Mouse (Mus musculus): ENCODE results near the gene Psmc3ip.
A peak's percentile ranks its signal among the peaks of the same experiment; 100 is the strongest.

Gene Psmc3ip

DNA sequence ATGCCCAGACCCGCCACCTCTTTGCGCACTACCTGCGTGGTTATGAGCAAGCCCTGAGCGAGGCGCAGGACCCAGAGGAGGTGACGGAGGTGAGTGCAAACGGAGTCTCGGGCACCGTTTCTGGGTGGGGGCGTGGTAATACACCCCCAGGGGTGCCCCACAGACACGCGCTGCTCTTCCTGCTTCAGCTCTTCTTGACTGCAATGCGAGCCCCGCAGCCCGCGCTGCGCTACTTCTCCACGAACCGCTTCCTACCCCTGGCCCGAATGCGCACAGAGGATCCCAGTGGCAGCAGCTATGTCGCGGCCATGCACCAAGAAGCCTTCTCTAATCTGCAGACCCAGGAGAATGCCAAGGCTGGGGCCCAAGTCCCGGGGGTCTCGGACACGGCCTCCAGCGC, 15.5 kb downstream of the Psmc3ip start:
- DNase-seq (ENCODE audit: extremely low spot score, low read depth, low spot score), result no peak

- no peak for DNase-seq (ENCODE audit: extremely low spot score, low read depth, low spot score)
These were observed 17.1 kb downstream of the Psmc3ip start, which contains the start of gene Hsd17b1 for GRCm38 (mm10) chr11:101078121-101078520. Hsd17b1 (plus strand) TSS chr11:101078411.

DNA sequence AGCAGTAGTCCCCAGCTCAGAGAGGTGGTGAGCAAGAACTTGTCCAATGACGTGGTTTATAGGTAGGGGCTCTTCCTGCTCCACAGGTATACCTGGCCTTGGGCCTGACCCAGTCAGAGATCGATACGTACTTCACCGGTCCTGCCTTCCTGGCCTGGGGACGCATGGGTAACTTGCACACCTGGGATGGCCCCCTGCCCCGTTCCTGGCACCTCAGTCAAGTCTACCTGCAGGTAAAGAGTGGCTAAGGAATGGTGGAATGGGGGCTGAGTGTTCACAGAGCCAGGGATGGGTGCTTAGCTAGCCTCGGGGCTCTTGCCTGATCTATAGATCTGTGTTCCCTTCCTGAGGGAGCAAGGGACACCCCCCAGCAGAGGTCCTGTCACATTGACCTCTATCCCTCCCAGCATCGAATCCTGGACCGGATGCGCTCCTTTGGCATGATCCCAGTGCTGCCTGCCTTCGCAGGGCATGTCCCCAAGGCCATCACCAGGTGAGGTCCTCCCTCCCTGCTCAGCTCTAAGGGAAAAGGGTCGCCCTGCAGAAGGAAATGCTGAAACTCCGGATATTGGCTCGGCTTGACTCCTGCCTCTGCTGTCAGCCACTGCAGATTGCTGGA, 23.3 kb downstream of the Psmc3ip start:
- no peak for DNase-seq (ENCODE audit: extremely low spot score, low read depth, low spot score)

- DNase-seq (ENCODE audit: extremely low spot score, low read depth, low spot score), result no peak
These were observed 24.2 kb downstream of the Psmc3ip start for GRCm38 (mm10) chr11:101070987-101071386.

GRCm38 (mm10) chr11:101070189-101070527, 25.1 kb downstream of the Psmc3ip start:
- no peak for DNase-seq (ENCODE audit: extremely low spot score, low read depth, low spot score)

DNA sequence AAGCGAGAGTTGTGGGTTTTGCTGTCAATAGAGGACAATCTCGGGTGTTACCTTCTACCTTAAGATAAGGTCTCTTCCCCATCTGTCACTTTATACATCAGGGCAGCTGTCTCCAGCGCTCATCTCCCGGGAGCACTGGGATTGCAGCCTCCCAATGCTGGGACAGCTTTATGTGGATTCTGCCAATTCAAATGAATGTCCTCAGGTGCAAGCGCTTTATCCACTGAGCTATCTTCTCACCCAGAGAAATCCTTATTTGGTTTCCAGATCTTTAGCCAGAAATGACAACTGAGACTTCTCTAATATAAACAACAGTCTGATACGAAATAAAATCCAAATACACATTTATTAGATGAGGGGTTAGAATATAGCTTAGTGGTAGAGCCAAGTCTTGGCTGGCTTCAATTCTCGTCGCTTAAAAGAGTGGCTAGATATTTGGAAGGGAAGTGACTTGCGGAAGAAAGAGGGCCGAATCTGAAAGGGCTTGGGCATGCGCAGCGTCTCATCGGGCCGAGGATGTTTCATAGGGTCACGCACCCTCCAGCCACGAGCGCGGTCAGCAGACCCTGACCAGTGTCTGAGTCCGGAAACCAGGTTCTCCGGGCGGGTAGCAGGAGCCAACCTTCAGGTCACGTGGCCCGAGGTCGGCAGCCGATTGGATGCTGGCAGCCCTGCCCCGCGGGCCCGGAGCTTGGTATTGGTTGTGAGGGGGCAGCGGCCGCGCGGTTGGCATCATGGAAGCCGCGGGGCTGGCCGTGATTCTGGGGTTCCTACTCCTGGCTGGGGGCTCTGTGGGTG, 25.6 kb downstream of the Psmc3ip start, which contains the start of gene Naglu:
Gene Naglu (plus strand): TSS at position 622 of the 798 bp plus-strand sequence.
- no peak for DNase-seq (ENCODE audit: extremely low spot score, low read depth, low spot score)

- DNase-seq (ENCODE audit: extremely low spot score, low read depth, low spot score), result peak; percentile 69
These were observed 28.5 kb downstream of the Psmc3ip start for GRCm38 (mm10) chr11:101066549-101067412.

DNA sequence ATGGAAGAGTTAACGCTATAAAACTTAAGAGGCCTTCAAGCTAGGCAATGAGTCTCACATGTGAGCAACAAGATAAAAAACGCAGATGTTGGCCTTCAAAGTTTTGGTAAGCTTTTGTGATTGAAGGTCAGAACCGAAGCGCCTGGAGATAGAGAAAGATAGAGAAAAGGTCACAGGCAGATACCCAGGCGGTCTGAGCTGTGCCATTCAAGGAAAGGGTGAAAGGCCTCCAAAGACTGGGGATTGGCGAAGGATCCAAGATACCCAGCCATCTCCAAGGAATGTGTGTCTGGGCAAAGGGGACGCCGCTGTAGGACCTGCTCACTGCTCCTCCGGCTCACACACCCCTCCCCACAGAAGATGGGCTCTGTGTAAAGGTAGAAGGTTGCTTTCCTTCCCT, 30.2 kb downstream of the Psmc3ip start:
- no peak for DNase-seq (ENCODE audit: extremely low spot score, low read depth, low spot score)

- DNase-seq (ENCODE audit: extremely low spot score, low read depth, low spot score), result no peak
These were observed 30.8 kb downstream of the Psmc3ip start for GRCm38 (mm10) chr11:101064462-101064861.

GRCm38 (mm10) chr11:101063676-101064327, 31.4 kb downstream of the Psmc3ip start:
- no peak for DNase-seq (ENCODE audit: extremely low spot score, low read depth, low spot score)

DNA sequence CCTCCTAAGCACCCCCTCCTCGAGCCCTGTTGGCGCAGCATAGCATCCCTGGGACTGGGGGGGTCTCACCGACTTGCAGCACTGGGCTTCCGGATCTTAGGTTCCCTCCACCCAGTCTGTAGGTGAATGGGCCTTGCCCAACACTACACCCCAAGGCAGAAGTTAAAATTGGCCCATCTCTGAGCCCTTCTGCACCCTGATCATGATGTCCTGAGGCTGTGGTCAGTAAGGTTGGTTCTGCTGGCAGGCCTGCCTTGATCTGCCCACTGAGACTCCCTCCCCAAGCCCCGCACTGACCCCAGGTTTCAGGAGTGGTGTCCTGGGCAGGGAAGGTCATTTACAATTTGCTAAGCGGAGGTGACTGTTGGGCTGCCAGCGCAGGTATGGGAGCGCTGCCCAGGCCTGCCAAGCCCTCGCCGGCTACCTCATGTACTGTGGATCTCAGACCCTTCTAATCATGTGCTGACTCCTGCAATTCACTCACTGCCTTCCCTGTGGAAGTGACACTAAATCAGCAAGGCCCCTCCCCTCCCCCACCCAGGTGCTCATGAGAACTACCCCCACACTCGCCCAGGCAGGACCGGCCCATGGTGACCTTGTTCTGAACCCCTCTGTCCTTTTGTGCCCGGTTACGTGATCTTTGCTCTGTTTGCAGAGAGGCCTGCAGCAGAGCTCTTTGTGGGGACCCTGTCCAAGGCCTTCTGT, 32.1 kb downstream of the Psmc3ip start:
- no peak for DNase-seq (ENCODE audit: extremely low spot score, low read depth, low spot score)

DNA sequence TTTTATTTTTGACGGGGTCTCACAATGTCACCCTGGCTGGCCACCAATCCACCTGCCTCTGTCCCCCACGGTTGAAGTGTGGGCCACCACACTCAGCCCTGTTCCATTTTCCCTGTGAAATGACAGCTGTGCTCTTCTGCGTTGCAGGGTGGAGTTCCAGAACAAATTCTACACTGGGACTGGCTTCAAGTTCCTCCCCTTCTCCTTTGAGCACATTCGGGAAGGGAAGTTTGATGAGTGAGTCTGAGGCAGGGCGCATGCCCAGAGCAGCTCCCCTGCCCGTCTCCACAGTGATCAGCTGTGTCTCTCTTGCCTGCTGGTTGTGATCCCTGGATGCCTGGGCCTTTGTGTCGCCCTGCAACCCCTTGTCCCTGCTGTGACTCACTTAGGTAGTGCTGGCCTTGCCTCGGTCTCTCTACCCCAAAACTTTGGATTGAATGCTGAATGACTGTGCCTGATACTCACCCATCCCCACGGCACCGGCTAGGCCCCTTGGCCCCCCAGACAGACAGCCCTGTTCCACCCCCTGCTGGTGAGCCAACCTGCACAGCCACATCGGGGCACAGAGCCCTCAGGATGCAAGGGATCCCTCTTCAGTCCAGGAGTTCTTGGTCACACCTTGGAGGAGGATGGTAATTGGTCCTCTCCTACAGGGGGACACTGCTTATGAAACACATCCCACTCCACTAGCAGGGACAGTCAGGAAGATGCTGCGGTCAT, 32.9 kb downstream of the Psmc3ip start:
- DNase-seq (ENCODE audit: extremely low spot score, low read depth, low spot score), result no peak

- no peak for DNase-seq (ENCODE audit: extremely low spot score, low read depth, low spot score)
These were observed 34.2 kb downstream of the Psmc3ip start for GRCm38 (mm10) chr11:101061049-101061448.

DNA sequence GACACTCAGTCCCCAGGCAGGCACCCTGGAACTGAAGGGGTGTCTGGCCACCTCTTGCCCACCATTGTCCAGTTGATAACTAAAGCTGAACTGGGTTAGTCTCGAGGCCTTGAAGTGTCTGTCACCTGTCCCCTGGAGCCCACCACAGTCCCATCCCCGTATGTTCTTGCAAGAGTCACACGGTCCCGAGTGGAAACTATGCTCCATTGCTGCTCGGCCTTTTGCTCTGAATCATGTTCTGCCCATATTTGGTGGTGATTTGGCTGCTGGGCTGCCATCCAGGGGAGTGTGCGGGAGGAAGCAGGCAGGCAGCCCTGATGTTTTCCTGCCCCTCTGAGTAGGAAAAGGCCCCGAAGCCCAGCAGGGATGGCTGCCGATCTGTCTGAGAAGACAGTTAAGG, 35.1 kb downstream of the Psmc3ip start:
- DNase-seq (ENCODE audit: extremely low spot score, low read depth, low spot score), result no peak

GRCm38 (mm10) chr11:101059473-101059872, 35.8 kb downstream of the Psmc3ip start:
- no peak for DNase-seq (ENCODE audit: extremely low spot score, low read depth, low spot score)

- no peak for DNase-seq (ENCODE audit: extremely low spot score, low read depth, low spot score)
These were observed 36.5 kb downstream of the Psmc3ip start for GRCm38 (mm10) chr11:101058726-101059125.

- no peak for DNase-seq (ENCODE audit: extremely low spot score, low read depth, low spot score)
These were observed 37.4 kb downstream of the Psmc3ip start for GRCm38 (mm10) chr11:101057860-101058259.

GRCm38 (mm10) chr11:101056885-101057284, 38.4 kb downstream of the Psmc3ip start:
- no peak for DNase-seq (ENCODE audit: extremely low spot score, low read depth, low spot score)

DNA sequence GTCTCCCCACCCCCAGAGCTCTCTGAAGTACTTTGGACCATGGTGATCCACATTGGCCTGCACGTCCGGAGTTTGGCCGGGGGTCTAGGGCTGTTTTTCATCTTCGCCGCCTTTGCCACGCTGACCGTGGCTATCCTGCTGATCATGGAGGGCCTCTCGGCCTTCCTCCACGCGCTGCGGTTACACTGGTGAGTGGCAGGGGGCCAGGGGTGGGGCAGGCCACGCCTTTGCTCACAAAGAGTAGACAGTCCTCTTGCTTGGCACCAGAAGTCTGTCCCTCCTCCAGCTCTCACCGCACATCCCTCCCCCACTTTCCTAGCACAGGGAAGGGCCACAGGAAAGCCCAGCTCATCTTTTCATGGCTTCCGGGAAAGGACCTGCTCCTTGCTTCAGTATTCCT, 39.8 kb downstream of the Psmc3ip start:
- DNase-seq (ENCODE audit: extremely low spot score, low read depth, low spot score), result no peak

- DNase-seq (ENCODE audit: extremely low spot score, low read depth, low spot score), result no peak
These were observed 41.3 kb downstream of the Psmc3ip start for GRCm38 (mm10) chr11:101053974-101054373.

Measured in hindlimb bud, embryonic 11.5 days (tissue).